Mouse (Mus musculus): ENCODE results near the gene Acp4. TPM values are rescaled to one million over a fixed set of nuclear protein-coding genes. Genes with fewer than 3 reads are reported as not detected.
"Not testable (repeated sequence)": the region's sequence is repeated elsewhere in the genome, so short reads cannot be mapped to it uniquely, and the experiment has no call there.

Acp4 gene
- polyA plus RNA-seq, 1 experiment, result not detected

- no peak for DNase-seq (ENCODE audit: low read depth)
- TF ChIP-seq CTCF (IDR thresholded peaks at IDR 0.05; ENCODE audit: borderline replicate concordance, extremely low read depth, insufficient read depth, insufficient read length) (no peak), POLR2A (IDR thresholded peaks at IDR 0.05; ENCODE audit: borderline replicate concordance, extremely low read depth, insufficient read depth, insufficient read length, poor library complexity, severe bottlenecking) (no peak)
Measured at GRCm38 (mm10) chr7:44261147-44261546, 4.0 kb upstream of the Acp4 start, which contains the start of gene Gm15517. TSS of gene Gm15517 (plus strand) at chr7:44261447.

GRCm38 (mm10) chr7:44260410-44260809 is 3.2 kb upstream of the Acp4 start:
- no peak for TF ChIP-seq CTCF (IDR thresholded peaks at IDR 0.05; ENCODE audit: borderline replicate concordance, extremely low read depth, insufficient read depth, insufficient read length)
- TF ChIP-seq POLR2A (IDR thresholded peaks at IDR 0.05; ENCODE audit: borderline replicate concordance, extremely low read depth, insufficient read depth, insufficient read length, poor library complexity, severe bottlenecking), result no peak
- no peak for DNase-seq (ENCODE audit: low read depth)

- TF ChIP-seq POLR2A (IDR thresholded peaks at IDR 0.05; ENCODE audit: borderline replicate concordance, extremely low read depth, insufficient read depth, insufficient read length, poor library complexity, severe bottlenecking), result no peak
- no peak for TF ChIP-seq CTCF (IDR thresholded peaks at IDR 0.05; ENCODE audit: borderline replicate concordance, extremely low read depth, insufficient read depth, insufficient read length)
- DNase-seq (ENCODE audit: low read depth), result no peak
Measured at GRCm38 (mm10) chr7:44254930-44255329, 2.2 kb downstream of the Acp4 start.

- DNase-seq (ENCODE audit: low read depth), result no peak
Measured at GRCm38 (mm10) chr7:44253023-44253616, 4.1 kb downstream of the Acp4 start.

GRCm38 (mm10) chr7:44250732-44251275 is 6.4 kb downstream of the Acp4 start:
- DNase-seq (ENCODE audit: low read depth), result not testable (repeated sequence)

More at GRCm38 (mm10) chr7:44253023-44253616, 4.1 kb downstream of the Acp4 start:
- no peak for TF ChIP-seq CTCF (IDR thresholded peaks at IDR 0.05; ENCODE audit: borderline replicate concordance, extremely low read depth, insufficient read depth, insufficient read length)
- no peak for TF ChIP-seq POLR2A (IDR thresholded peaks at IDR 0.05; ENCODE audit: borderline replicate concordance, extremely low read depth, insufficient read depth, insufficient read length, poor library complexity, severe bottlenecking)

GRCm38 (mm10) chr7:44249248-44249647 is 7.9 kb downstream of the Acp4 start:
- TF ChIP-seq CTCF (IDR thresholded peaks at IDR 0.05; ENCODE audit: borderline replicate concordance, extremely low read depth, insufficient read depth, insufficient read length) (no peak), POLR2A (IDR thresholded peaks at IDR 0.05; ENCODE audit: borderline replicate concordance, extremely low read depth, insufficient read depth, insufficient read length, poor library complexity, severe bottlenecking) (no peak)
- DNase-seq (ENCODE audit: low read depth), result no peak

- no peak for DNase-seq (ENCODE audit: low read depth)
- TF ChIP-seq CTCF (IDR thresholded peaks at IDR 0.05; ENCODE audit: borderline replicate concordance, extremely low read depth, insufficient read depth, insufficient read length) (no peak), POLR2A (IDR thresholded peaks at IDR 0.05; ENCODE audit: borderline replicate concordance, extremely low read depth, insufficient read depth, insufficient read length, poor library complexity, severe bottlenecking) (no peak)
Measured at GRCm38 (mm10) chr7:44247971-44248370, 9.2 kb downstream of the Acp4 start.

GRCm38 (mm10) chr7:44246984-44247470 is 10.2 kb downstream of the Acp4 start:
- peak; percentile 81 for DNase-seq (ENCODE audit: low read depth)
- TF ChIP-seq CTCF (IDR thresholded peaks at IDR 0.05; ENCODE audit: borderline replicate concordance, extremely low read depth, insufficient read depth, insufficient read length), result no peak
- TF ChIP-seq POLR2A (IDR thresholded peaks at IDR 0.05; ENCODE audit: borderline replicate concordance, extremely low read depth, insufficient read depth, insufficient read length, poor library complexity, severe bottlenecking), result no peak

- TF ChIP-seq CTCF (IDR thresholded peaks at IDR 0.05; ENCODE audit: borderline replicate concordance, extremely low read depth, insufficient read depth, insufficient read length), result no peak
- TF ChIP-seq POLR2A (IDR thresholded peaks at IDR 0.05; ENCODE audit: borderline replicate concordance, extremely low read depth, insufficient read depth, insufficient read length, poor library complexity, severe bottlenecking), result peak; percentile 99
- DNase-seq (ENCODE audit: low read depth), result peak; percentile 97
Measured at GRCm38 (mm10) chr7:44246055-44246983, 10.9 kb downstream of the Acp4 start, which contains the start of the genes 1700028J19Rik and 2410002F23Rik. TSS of gene 1700028J19Rik (minus strand) at chr7:44246695. TSS of gene 2410002F23Rik (plus strand) at chr7:44246722.

- no peak for DNase-seq (ENCODE audit: low read depth)
- TF ChIP-seq CTCF (IDR thresholded peaks at IDR 0.05; ENCODE audit: borderline replicate concordance, extremely low read depth, insufficient read depth, insufficient read length) (no peak), POLR2A (IDR thresholded peaks at IDR 0.05; ENCODE audit: borderline replicate concordance, extremely low read depth, insufficient read depth, insufficient read length, poor library complexity, severe bottlenecking) (no peak)
Measured at GRCm38 (mm10) chr7:44244080-44244479, 13.1 kb downstream of the Acp4 start.

GRCm38 (mm10) chr7:44241163-44241562 is 16.0 kb downstream of the Acp4 start:
- TF ChIP-seq CTCF (IDR thresholded peaks at IDR 0.05; ENCODE audit: borderline replicate concordance, extremely low read depth, insufficient read depth, insufficient read length) (no peak), POLR2A (IDR thresholded peaks at IDR 0.05; ENCODE audit: borderline replicate concordance, extremely low read depth, insufficient read depth, insufficient read length, poor library complexity, severe bottlenecking) (no peak)
- DNase-seq (ENCODE audit: low read depth), result no peak
